Mouse (Mus musculus) splenic B cell, adult 2 months (primary cell): ENCODE results near the gene Kmt2d.

Experiments
- DNase-seq: peaks from one replicate; pipeline ENCODE4 v3.0.0-alpha.2; 2011; ENCODE audit warnings: low read depth, low spot score
- H3K27me3 ChIP-seq: 2 replicates; pipeline ENCODE4 v1.6.1; 2012; ENCODE audit warnings: mild to moderate bottlenecking, low read length, moderate library complexity, mixed read lengths; ENCODE audit not compliant: control insufficient read depth, poor library complexity, insufficient read depth, severe bottlenecking
- H3K36me3 ChIP-seq: 2 replicates; pipeline ENCODE4 v1.6.1; 2012; ENCODE audit warnings: mild to moderate bottlenecking, low read length, moderate library complexity, mixed read lengths; ENCODE audit not compliant: control insufficient read depth, poor library complexity, insufficient read depth, severe bottlenecking

Kmt2d gene

DNA sequence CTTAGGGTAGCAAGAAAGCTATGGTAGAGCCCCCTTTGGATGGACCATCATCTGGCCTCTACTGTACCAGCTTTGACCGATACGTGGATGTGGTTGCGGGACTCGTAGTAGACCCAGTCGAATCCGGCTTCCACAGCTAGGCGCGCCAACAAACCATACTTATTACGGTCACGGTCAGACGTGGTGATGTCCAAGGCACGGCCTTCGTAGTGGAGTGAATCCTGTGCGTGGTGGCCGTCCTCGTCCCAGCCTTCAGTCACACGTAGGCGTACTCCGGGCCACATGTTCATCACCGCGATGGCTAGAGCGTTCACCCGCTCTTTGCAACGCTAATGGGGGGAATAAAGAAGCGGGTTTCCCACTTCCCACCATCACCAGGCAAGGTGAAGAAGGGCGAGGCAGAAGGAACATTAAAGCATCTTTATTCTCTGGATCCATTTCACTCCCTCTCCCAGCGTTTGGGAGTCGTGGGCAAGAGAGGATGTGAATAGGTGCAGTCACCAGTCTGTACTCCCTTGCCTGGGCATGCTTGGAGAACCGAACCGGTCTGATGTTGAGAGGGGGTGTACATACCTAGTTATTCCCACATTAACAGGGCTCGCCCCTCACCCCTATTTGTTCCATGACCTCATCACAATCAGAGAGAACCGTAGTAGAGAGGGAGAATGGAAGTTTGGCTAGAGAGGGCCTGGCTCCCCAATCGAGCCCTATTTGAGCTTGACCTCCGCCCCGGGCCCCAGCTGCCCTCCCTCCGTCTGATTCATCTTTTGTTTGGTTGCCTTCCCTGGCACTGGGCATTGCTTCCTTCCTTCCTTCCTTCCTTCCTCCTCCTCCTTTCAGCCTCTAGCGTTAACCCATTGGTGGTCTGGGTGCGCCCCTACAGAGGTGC lies 24.0 kb upstream of the Kmt2d start:
- Histone ChIP-seq H3K27me3 (peaks cover 2% of the 10 kb centered on the region; the same call in 1 of the 2 replicates), H3K36me3 (no peaks in the 10 kb centered on the region)
- DNase-seq, result no peak

DNA sequence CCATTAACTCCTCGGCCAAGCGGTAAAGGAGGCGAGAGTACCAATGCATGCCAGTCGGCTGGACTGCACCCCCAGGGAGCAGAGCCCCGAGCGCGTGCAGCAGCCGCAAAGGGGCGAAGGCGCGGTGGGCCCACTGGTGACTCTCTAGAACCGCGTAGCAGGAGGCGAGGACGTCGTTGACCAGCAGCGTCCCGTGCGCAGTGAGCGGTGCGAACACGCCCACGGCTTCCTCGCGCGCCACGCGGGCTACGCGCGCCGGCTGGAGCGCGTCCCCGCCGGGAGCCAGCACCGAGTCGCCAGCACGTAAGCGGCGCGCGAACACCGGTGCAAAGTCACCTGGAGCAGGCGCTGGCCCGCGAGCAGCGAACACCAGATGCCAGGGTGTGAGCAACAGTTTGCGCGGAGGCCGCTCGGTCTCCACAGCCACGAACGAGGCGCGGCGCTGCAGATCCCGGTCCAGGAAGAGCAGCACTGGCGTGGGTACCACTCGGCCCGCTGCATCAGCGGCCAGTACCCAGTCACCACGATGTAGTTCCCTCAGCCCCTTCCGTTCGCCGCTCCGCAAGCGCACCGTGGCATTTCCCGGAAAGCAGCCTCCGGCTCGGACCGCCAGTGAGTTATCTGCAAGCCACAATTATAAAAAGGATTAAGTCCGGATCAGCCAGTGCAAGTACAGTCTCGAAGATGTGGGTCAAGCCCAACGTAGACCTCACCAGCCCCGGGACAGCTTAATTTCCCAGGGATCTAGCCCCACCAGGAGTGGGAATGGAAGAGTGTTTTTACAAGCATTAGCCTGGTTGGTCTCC lies 23.1 kb upstream of the Kmt2d start, which contains the start of gene Rhebl1:
Rhebl1 (minus strand) TSS at position 601 of the 806 bp plus-strand sequence.
- no peaks in the 10 kb centered on the region for H3K36me3 ChIP-seq
- peak; percentile 38 for DNase-seq

DNA sequence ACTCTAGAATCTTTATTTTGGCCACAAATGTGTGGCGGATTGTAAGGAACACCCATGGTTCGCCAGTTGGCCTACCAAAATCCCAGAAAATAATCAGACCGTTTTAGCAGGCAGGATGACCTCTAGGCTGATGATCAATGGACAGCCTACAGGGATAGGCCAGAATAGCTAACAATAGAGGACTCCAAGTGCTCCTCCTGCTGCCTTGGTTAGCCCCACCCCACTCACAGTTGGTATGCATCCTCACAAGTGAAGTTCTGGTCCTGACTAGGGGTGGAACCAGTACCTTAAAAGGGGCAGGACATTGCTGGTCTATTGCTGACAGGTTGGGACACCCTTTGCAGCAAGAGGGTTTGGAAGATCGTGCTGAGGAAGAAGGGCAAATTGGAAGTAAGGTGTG lies 22.0 kb upstream of the Kmt2d start:
- no peak for DNase-seq
- 0 out of 2 replicates have a peak, but pooled peaks cover 2% of the 10 kb centered on the region for H3K27me3 ChIP-seq
- no peaks in the 10 kb centered on the region for H3K36me3 ChIP-seq

More for the DNA sequence above, 23.1 kb upstream of the Kmt2d start, which contains the start of gene Rhebl1:
- 0 out of 2 replicates have a peak, but pooled peaks cover 2% of the 10 kb centered on the region for H3K27me3 ChIP-seq

DNA sequence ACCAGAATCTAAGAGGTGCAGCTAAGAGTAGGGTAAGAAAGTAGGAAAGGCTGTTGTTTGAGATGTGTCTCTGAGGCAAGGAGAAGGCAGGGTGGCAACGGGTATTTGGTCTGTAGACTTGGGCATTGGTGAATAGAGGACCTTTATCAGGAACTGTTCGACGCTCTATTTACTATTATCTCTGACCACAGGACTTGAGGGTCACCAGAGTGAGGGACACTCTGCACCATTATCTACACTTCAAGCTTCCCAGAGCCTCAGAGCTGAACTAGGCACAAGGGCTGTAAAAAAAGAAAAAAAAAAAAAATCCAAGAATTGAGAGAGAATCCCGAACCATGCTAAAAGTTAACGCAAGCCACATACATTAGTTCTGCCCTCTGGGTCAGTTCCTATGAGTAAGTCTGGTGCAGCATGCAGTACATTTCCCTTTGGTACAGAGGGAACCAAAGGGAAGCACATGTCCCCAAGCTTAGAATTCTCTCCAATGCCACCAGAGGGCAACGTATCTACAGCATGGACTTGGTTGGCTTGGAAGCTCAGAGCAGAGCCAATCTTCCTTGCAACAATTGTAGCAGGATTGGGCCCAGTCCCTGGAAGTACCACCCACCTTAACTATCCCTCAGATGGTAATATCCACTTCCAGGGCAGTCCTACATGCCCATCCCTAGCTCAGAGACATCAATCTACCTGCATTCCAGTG lies 21.1 kb upstream of the Kmt2d start:
- peak; percentile 81 for DNase-seq
- H3K27me3 ChIP-seq, result 0 out of 2 replicates have a peak, but pooled peaks cover 2% of the 10 kb centered on the region
- H3K36me3 ChIP-seq, result no peaks in the 10 kb centered on the region

DNA sequence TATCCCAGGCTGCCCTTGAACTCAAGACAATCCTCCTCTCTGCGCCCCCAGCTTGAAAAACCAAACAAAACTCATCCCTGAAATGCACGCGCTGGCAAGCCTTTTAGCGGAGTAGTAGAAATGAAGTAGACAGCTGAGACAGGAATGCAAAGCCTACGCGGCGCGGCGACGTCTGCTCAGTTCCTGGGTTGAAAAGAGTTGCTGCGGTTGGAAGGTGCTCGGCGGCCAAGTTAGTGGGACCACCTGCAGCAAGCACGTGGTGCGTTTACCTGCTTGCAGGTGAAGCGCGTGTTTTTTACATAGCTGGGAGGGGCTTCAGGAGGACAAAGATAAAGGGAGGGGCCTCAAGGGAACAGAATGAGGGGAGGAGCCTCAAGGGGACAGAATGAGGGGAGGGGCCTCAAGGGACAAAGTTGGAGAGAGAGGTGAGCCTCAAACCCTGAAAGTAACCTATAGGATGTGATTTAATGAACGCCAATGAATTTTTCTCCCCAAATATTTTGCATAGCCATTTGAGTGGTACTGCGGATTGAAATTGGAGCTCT lies 20.3 kb upstream of the Kmt2d start:
- H3K36me3 ChIP-seq, result no peaks in the 10 kb centered on the region
- DNase-seq, result no peak
- H3K27me3 ChIP-seq, result 0 out of 2 replicates have a peak, but pooled peaks cover 2% of the 10 kb centered on the region

DNA sequence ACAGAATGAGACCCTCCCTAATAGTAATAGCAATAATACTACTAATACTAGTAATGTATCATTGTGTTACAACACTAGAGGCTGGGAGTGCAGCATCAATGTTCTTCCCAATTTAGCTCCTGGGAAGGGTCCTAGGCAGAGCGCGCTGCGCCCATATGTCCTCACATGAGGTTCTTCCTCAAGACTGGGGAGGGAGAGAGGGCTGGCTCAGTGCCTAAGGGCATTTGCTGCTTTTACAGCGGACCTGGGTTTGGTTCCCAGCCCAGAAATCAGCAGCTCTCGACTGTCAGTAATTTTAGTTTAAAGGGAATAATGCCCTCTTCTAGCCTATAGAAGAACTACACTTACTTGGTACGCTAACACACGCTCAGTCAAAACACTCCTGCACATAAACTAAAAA lies 16.5 kb upstream of the Kmt2d start:
- no peak for DNase-seq
- Histone ChIP-seq H3K27me3 (no peaks in the 10 kb centered on the region), H3K36me3 (no peaks in the 10 kb centered on the region)

DNA sequence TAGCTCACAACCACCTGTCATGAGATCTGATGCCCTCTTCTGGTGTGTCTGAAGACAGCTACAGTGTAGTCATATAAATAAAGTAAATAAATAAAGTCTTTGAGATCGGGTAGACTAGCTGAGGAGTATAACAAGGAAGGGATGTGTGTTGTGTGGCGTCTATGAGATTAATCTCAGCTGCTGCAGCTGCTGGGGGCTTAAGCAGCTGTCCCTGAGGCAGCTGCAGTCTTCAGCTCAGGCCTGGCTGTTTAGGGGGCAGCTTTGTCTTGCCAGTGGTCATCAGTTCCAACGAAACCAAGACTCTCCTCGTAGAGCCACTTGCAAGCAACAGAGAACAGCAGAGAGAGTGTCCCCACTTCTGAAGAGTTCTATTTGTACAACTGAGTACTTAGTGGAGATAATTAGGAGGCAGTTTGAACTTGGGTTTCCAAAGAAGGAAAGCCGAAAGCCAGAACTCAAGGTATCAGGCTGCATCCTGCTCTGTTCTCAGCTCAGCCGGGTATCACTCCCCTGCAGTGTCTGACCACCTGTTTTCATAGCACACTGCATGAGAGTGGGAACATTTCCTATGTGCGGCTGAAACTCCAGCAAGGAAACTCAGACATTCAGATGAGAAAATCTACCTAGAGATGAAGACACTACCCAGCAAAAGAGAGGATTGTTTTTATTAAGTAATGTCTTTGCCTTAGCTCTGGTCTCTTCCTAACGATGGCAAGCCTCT lies 15.8 kb upstream of the Kmt2d start:
- Histone ChIP-seq H3K27me3 (no peaks in the 10 kb centered on the region; the same call in 1 of the 2 replicates), H3K36me3 (no peaks in the 10 kb centered on the region)
- no peak for DNase-seq

DNA sequence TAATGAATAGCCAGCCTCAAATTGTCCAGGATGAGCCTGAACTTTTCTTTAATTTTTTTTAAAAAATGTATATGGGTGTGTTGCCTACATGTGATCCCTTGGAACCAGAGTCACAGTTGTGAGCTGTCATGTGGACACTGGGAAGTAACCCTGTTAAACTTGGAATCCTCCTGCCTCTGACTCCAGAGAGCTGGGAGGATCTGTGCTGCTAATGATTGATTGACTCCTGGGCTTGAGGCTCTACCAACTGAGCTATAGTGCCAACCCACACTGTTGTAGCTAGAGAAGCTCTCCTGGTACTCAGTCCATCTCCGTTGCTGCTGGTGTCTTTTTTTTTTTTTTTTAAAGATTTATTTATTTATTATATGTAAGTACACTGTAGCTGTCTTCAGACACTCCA lies 13.1 kb upstream of the Kmt2d start:
- H3K36me3 ChIP-seq, result no peaks in the 10 kb centered on the region
- no peaks in the 10 kb centered on the region; the same call in 1 of the 2 replicates for H3K27me3 ChIP-seq
- DNase-seq, result no peak

DNA sequence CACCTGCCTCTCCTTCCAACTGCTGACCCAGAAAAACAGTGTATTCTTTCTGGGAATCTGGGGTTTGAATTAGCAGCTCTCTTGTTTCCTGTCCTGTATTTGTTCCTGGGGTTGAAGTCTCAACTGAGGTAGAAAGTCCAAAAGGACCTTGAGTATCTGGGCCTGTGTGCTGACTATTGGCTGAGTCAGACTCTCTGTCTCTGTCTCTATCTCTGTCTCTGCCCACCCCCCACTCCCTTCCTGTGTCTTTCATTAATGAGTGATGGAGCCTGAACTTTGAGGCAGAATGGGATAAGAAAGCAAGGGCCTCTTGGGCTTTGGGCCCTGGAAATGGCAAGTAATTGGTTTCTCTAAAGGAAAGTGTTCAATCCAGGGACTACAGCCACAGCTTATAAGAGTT lies 12.7 kb upstream of the Kmt2d start:
- Histone ChIP-seq H3K36me3 (no peaks in the 10 kb centered on the region), H3K27me3 (no peaks in the 10 kb centered on the region; the same call in 1 of the 2 replicates)
- DNase-seq, result no peak

DNA sequence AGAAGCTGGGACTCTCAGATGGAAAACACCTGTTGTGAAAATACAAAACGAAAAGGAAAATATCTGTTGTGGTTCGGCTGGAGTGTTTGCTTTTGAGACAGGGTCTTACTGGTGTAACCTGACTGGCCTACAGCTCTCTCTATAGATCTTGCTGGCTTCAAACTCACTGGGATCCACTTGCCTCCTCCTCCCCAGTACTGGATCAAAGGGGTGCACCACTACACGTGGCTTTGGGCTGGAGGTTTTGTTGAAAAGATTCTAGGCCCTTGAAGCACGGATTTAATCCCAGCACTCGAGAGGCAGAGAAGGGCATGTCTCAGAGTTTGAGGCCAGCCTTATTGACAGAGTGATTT lies 10.6 kb upstream of the Kmt2d start:
- no peaks in the 10 kb centered on the region; the same call in 1 of the 2 replicates for H3K36me3 ChIP-seq
- DNase-seq, result no peak
- H3K27me3 ChIP-seq, result no peaks in the 10 kb centered on the region; the same call in 1 of the 2 replicates

DNA sequence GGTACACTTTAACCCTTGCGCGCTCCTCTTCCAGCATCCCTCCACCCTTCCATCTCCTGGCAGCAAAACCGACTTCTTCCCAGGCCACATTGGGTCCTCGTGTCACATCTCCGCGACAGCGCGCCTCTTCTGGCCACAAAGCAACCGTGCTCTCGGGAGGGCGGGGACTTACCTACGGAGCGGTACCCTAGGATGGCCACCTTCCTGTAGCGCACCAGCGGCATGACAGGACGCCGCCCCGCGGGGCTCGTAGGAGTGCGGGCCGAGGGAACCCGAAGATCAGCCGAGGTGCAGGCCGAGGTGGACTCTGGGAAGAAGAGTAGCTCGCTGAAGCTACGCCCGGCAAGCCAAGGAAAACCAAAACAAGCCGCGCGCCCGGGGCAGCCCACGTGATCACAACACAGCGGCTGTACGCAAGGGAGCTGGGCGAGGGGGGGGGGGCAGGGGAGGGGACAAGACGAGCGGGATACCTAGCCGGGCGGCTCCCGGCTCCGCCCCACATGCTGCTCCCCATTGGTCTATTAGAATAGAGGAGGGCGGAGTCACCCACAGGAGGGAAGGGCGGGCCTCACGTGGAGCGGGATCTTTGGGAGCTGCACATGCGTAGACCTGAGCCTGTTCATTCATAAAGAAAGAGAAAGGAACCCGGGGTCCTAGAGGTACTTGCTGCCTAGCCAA lies 10.1 kb upstream of the Kmt2d start:
- peak; percentile 95 for DNase-seq
- H3K36me3 ChIP-seq, result no peaks in the 10 kb centered on the region; the same call in 1 of the 2 replicates
- H3K27me3 ChIP-seq, result no peaks in the 10 kb centered on the region; the same call in 1 of the 2 replicates

DNA sequence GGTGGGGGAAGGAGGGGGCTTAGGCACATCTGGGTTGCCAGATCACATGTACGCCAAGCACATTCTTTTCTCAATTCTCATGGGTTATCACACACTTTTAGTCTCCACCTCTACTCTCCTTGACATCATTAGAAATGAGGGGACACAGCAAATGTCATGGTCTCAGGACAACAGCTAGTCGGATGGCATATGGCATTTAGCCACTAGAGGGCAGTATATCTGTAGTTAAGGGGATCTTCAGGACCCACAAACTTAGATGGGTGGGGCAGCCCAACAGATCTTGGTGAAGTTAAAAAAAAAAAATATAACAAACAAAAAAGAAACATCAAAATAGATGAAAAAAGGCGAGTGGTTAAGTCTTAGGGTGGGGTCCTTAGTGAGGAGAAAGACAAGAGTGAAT lies 6.3 kb upstream of the Kmt2d start:
- H3K36me3 ChIP-seq, result no peaks in the 10 kb centered on the region; the same call in 1 of the 2 replicates
- peak; percentile 91 for DNase-seq
- no peaks in the 10 kb centered on the region; the same call in 1 of the 2 replicates for H3K27me3 ChIP-seq
